10 mouse cellular contexts compared by ENCODE assay signal in genomic region chr7:100234264-100234885, GRCm38 (mm10). TPM values are rescaled to one million over a fixed set of nuclear protein-coding genes. Genes with fewer than 3 reads are reported as not detected.
A peak's percentile ranks its signal among the peaks of the same experiment; 100 is the strongest.
DNase-seq lines count a peak whose midpoint lies in the region; ATAC-seq and TF ChIP-seq lines count a peak whose summit lies in the region.
"Had no signal": no experiment of that assay in that cellular context is flagged by ENCODE, and none has a peak within 500 bp of the region (broad histone marks: within the 10 kb centered on the region; RNA-seq: fewer than 3 reads in every experiment).

No protein-coding gene starts in this region.

- H3K27ac ChIP-seq in cerebellum, adult 2 months (ENCODE audit: insufficient read depth, low read length) = no peak overlapping the region
- H3K27ac ChIP-seq: heart, embryonic 13.5 days had no signal

- TF ChIP-seq CTCF in cerebellum, adult 2 months (IDR thresholded peaks at IDR 0.05; ENCODE audit: borderline replicate concordance, insufficient read depth, low read depth, low read length) = peak; percentile 34; the same call in 1 of the 2 replicates
- TF ChIP-seq CTCF in lung, adult 2 months (IDR thresholded peaks at IDR 0.05; ENCODE audit: insufficient read depth, low read length) = peak; percentile 13; the same call in 1 of the 2 replicates

- TF ChIP-seq POLR2A in cerebellum, adult 2 months (IDR thresholded peaks at IDR 0.05; ENCODE audit: borderline replicate concordance, insufficient read depth, low read length) = no peak
- TF ChIP-seq POLR2A in lung, adult 2 months (IDR thresholded peaks at IDR 0.05; ENCODE audit: borderline replicate concordance, extremely low read depth, low read depth, low read length) = no peak

- no peak overlapping the region for H3K4me3 ChIP-seq in cerebellum, adult 2 months (replicated peaks; ENCODE audit: insufficient read depth, low read depth, low read length)
- H3K4me3 ChIP-seq in lung, adult 2 months (replicated peaks; ENCODE audit: extremely low read depth, low read depth, low read length) = no peak overlapping the region
- H3K4me3 ChIP-seq: heart, embryonic 13.5 days had no signal

- H3K4me1 ChIP-seq in cerebellum, adult 2 months (ENCODE audit: control insufficient read depth, insufficient read depth, low read length) = peaks cover 6% of the 10 kb centered on the region; the same call in 1 of the 2 replicates
- no peaks in the 10 kb centered on the region for H3K4me1 ChIP-seq in lung, adult 2 months (ENCODE audit: control insufficient read depth, insufficient read depth, low read length)
- H3K4me1 ChIP-seq: heart, embryonic 13.5 days had no signal

- peak; percentile 70 for DNase-seq in cerebellum, adult 18-20 months
- DNase-seq in right cerebral cortex, adult 18-20 months = peak; percentile 24
- no peak for DNase-seq in right cerebral cortex, postnatal 25 days
- peak; percentile 45 to 57 for DNase-seq in cerebellum, adult 2 months
- peak; percentile 33 for DNase-seq in lung, adult 2 months
- peak; percentile 19 to 33 for DNase-seq in thymus, postnatal 36 days

- H3K27me3 ChIP-seq in cerebellum, adult 2 months (ENCODE audit: control insufficient read depth, insufficient read depth, low read length) = no peaks in the 10 kb centered on the region
- H3K27me3 ChIP-seq: heart, embryonic 13.5 days had no signal

- 34% methylated on average over 7 of the region's 7 CpGs for WGBS in cerebellum, adult 2 months
- 42% methylated on average over 7 of the region's 7 CpGs for WGBS in lung, adult 2 months

- no peak for ATAC-seq in cerebellum, adult (ENCODE audit: insufficient number of reproducible peaks, low FRiP score, low TSS enrichment)
- peak; percentile 46 to 58; a peak in 3 of 4 replicates for ATAC-seq in hematopoietic stem cell, adult 5-6 weeks (replicated peaks in 1 of 2; ENCODE audit: insufficient read depth in 1 of 2, low FRiP score in 2 of 2, low TSS enrichment in 1 of 2, low read depth in 1 of 2, poor library complexity in 2 of 2, severe bottlenecking in 2 of 2)

RNA-seq across cellular contexts. Expression of gene Pgm2l1, which starts 7.2 kb away (rescaled TPM):
- 49.6 and 49.8 TPM in 2 replicates for polyA plus RNA-seq in cerebellum, adult 2 months (2012; rRNA removed)
- total RNA-seq in hematopoietic stem cell, adult 5-6 weeks (2017) = 22.4 and 29.2 TPM in 2 replicates
- 4.6 and 5.0 TPM in 2 replicates for polyA plus RNA-seq in lung, adult 2 months (2012; rRNA removed)

RNA-seq across cellular contexts. Expression of gene P4ha3, which starts 50.9 kb away (rescaled TPM):
- polyA plus RNA-seq in cerebellum, adult 2 months (2012; rRNA removed) = 2.2 and 2.3 TPM in 2 replicates
- not detected in 2 replicates for total RNA-seq in hematopoietic stem cell, adult 5-6 weeks (2017)
- 0.77 and 1.2 TPM in 2 replicates for polyA plus RNA-seq in lung, adult 2 months (2012; rRNA removed)

RNA-seq across cellular contexts. Expression of gene Kcne3, which starts 58.1 kb away (rescaled TPM):
- polyA plus RNA-seq in cerebellum, adult 2 months (2012; rRNA removed) = not detected in 2 replicates
- total RNA-seq in hematopoietic stem cell, adult 5-6 weeks (2017) = 0.55 and 3.7 TPM in 2 replicates
- 5.8 and 6.4 TPM in 2 replicates for polyA plus RNA-seq in lung, adult 2 months (2012; rRNA removed)
- total RNA-seq: ES-E14 had no signal
